In the genomic region with DNA sequence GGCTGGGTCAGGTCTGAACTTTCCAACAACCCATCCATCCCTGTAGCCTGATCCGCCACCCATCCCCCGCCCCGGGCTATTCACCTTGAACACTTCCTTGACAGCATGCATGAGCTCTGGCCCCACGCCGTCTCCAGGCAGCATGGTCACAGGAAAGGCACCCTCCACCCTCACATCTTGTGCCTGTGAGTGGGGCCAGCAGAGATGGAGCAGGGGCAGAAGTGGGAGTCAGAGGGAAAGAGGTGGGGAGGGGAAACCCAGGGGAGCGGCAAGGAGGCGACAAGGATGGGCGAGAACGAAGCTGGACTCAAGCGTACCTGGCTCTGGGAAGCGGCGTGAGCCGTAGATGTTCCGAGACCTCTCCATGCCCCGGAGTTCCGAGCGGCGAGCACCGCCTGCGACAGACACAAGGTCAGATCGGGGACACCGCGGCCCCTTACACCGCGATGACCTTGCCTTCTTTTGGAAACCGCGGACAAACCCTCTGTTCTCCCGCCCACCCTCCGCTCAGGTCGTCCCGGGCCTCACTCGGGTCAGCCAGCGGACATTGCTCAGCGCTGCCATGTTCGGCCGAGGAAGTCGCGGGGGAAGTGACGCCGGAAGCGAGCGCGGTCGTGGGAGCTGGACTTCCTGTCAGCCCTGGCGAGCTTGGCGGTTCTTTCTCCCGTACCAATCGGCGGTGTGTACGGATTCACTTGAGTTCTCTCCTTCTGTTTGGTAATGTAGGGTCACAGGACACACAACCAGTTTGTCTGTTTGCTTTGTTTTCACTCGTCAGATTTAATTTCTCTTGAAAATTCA, we compare ENCODE assay signal across 8 mouse cellular contexts. TPM values are rescaled to one million over a fixed set of nuclear protein-coding genes. Genes with fewer than 3 reads are reported as not detected.
DNase-seq lines count a peak whose midpoint lies in the region; ATAC-seq and TF ChIP-seq lines count a peak whose summit lies in the region.

A gene (minus strand): TSS at position 694 of the 801 bp plus-strand sequence.

- peak; percentile 92 for ATAC-seq in forebrain, embryonic 16.5 days
- peak; percentile 91 for ATAC-seq in liver, postnatal 0 days
- ATAC-seq in neural tube, embryonic 13.5 days (ENCODE audit: low read depth) = peak; percentile 85

- peaks cover 30% of the 10 kb centered on the region for H3K36me3 ChIP-seq in ES-E14 (ENCODE audit: control insufficient read depth, insufficient read depth, low read length, poor library complexity, severe bottlenecking)
- H3K36me3 ChIP-seq in forebrain, embryonic 16.5 days (ENCODE audit: control insufficient read depth, insufficient read depth) = peaks cover 17% of the 10 kb centered on the region
- peaks cover 25% of the 10 kb centered on the region for H3K36me3 ChIP-seq in liver, postnatal 0 days (replicated peaks; ENCODE audit: insufficient read depth, low read length)
- peaks cover 27% of the 10 kb centered on the region for H3K36me3 ChIP-seq in neural tube, embryonic 13.5 days

- no peaks in the 10 kb centered on the region for H3K9me3 ChIP-seq in ES-E14 (ENCODE audit: control insufficient read depth, insufficient read depth, low read depth, low read length)
- H3K9me3 ChIP-seq in forebrain, embryonic 16.5 days (ENCODE audit: control insufficient read depth, low read length) = no peaks in the 10 kb centered on the region
- no peaks in the 10 kb centered on the region for H3K9me3 ChIP-seq in liver, postnatal 0 days (ENCODE audit: low read length)
- no peaks in the 10 kb centered on the region for H3K9me3 ChIP-seq in neural tube, embryonic 13.5 days

- H3K4me2 ChIP-seq in forebrain, embryonic 16.5 days (ENCODE audit: low read length) = peak within 1 kb of the TSS; percentile 98
- peak within 1 kb of the TSS; percentile 85 for H3K4me2 ChIP-seq in liver, postnatal 0 days (ENCODE audit: low read depth, low read length)
- peak within 1 kb of the TSS; percentile 98 for H3K4me2 ChIP-seq in neural tube, embryonic 13.5 days

- under 1% methylated on average over 47 of the region's 51 CpGs for WGBS in forebrain, embryonic 16.5 days
- under 1% methylated on average over 47 of the region's 51 CpGs for WGBS in liver, postnatal 0 days (ENCODE audit: insufficient replicate concordance)
- under 1% methylated on average over 51 of the region's 51 CpGs for WGBS in neural tube, embryonic 13.5 days

- peak within 1 kb of the TSS; percentile 94 for H3K9ac ChIP-seq in ES-E14 (ENCODE audit: insufficient read depth, low read depth, low read length, poor library complexity, severe bottlenecking)
- peak within 1 kb of the TSS; percentile 75 for H3K9ac ChIP-seq in forebrain, embryonic 16.5 days (replicated peaks; ENCODE audit: low read depth, low read length)
- peak within 1 kb of the TSS; percentile 92 for H3K9ac ChIP-seq in liver, postnatal 0 days (replicated peaks)
- H3K9ac ChIP-seq in neural tube, embryonic 13.5 days = peak within 1 kb of the TSS; percentile 92

- in situ Hi-C loops in ES-E14 (cut with MboI; ENCODE audit: low sequenced_read_pairs in 2 of 2, unreplicated experiment in 2 of 2) = no loop called here

- peaks cover 3% of the 10 kb centered on the region in 2 experiments; a peak in 1 of 4 replicates for H3K4me1 ChIP-seq in ES-E14 (ENCODE audit: control insufficient read depth in 2 of 2, insufficient read depth in 2 of 2, low read length in 2 of 2, poor library complexity in 1 of 2)
- H3K4me1 ChIP-seq in forebrain, embryonic 16.5 days (replicated peaks; ENCODE audit: control insufficient read depth, insufficient read depth, low read length) = peaks cover 15% of the 10 kb centered on the region
- H3K4me1 ChIP-seq in liver, postnatal 0 days (ENCODE audit: insufficient read depth) = peaks cover 16% of the 10 kb centered on the region
- H3K4me1 ChIP-seq in neural tube, embryonic 13.5 days (replicated peaks) = peaks cover 21% of the 10 kb centered on the region

- peak within 1 kb of the TSS; percentile 61 for H3K27ac ChIP-seq in ES-E14 (ENCODE audit: insufficient read depth, low read depth, low read length, poor library complexity, severe bottlenecking)
- no peak within 1 kb of the TSS for H3K27ac ChIP-seq in forebrain, embryonic 16.5 days (ENCODE audit: low read length)
- H3K27ac ChIP-seq in liver, postnatal 0 days (ENCODE audit: low read depth) = peak within 1 kb of the TSS; percentile 77
- peak within 1 kb of the TSS; percentile 77 for H3K27ac ChIP-seq in neural tube, embryonic 13.5 days (replicated peaks)

- peak within 1 kb of the TSS; percentile 96 to 97 for H3K4me3 ChIP-seq in ES-E14 (ENCODE audit: insufficient read depth in 1 of 2, low read depth in 1 of 2, low read length in 2 of 2, poor library complexity in 1 of 2, severe bottlenecking in 1 of 2)
- H3K4me3 ChIP-seq in forebrain, embryonic 16.5 days (replicated peaks; ENCODE audit: low read length) = peak within 1 kb of the TSS; percentile 66
- H3K4me3 ChIP-seq in liver, postnatal 0 days (ENCODE audit: low read depth, low read length) = peak within 1 kb of the TSS; percentile 78
- peak within 1 kb of the TSS; percentile 93 for H3K4me3 ChIP-seq in neural tube, embryonic 13.5 days

- peak; percentile 69 for DNase-seq in ES-E14 (ENCODE audit: low read depth, low spot score)
- DNase-seq in cerebellum, adult 11-12 months = peak; percentile 85
- peak; percentile 79 for DNase-seq in heart, postnatal 25 days (ENCODE audit: low spot score)
- DNase-seq in layer of hippocampus, adult 11-12 months (ENCODE audit: low spot score) = peak; percentile 88
- peak; percentile 91 for DNase-seq in liver, postnatal 0 days
- peak; percentile 81 for DNase-seq in telencephalon, adult 2 months (ENCODE audit: low read depth, low spot score)

- H3K27me3 ChIP-seq in forebrain, embryonic 16.5 days (replicated peaks; ENCODE audit: control insufficient read depth, insufficient read depth, low read length) = no peaks in the 10 kb centered on the region
- no peaks in the 10 kb centered on the region for H3K27me3 ChIP-seq in liver, postnatal 0 days (ENCODE audit: insufficient read depth, low read length)
- H3K27me3 ChIP-seq in neural tube, embryonic 13.5 days = no peaks in the 10 kb centered on the region

- TF ChIP-seq CTCF in liver, postnatal 0 days (IDR thresholded peaks at IDR 0.05; ENCODE audit: low read depth) = no peak

- TF ChIP-seq EP300 in liver, postnatal 0 days (IDR thresholded peaks at IDR 0.05; ENCODE audit: low read depth) = peak; percentile 47; the same call in 1 of the 2 replicates

- intact Hi-C loops in heart, postnatal 25 days (cut with DNase I) = no loop called here

TF ChIP-seq in ES-E14, 5 proteins besides CTCF, POLR2A, EP300 and RAD21:
- TF ChIP-seq ZNF384 (IDR thresholded peaks at IDR 0.05; ENCODE audit: low read depth, low read length) (no peak), CHD2 (IDR thresholded peaks at IDR 0.05; ENCODE audit: low read depth, low read length) (no peak), HCFC1 (IDR thresholded peaks at IDR 0.05; ENCODE audit: borderline replicate concordance, insufficient read depth, low read length) (peak; percentile 74), MAFK (IDR thresholded peaks at IDR 0.05; ENCODE audit: insufficient read depth, low read depth, low read length) (no peak), ZC3H11A (IDR thresholded peaks at IDR 0.05; ENCODE audit: borderline replicate concordance, low read depth, low read length) (no peak)

RNA-seq across cellular contexts. Expression of the gene that starts here (rescaled TPM):
- 100 and 129 TPM in 2 replicates for total RNA-seq in ES-E14 (2012; rRNA removed)
- polyA plus RNA-seq in forebrain, embryonic 16.5 days (2015; fragmentation: Nextera tagmentation; extraction: Ambion mirVana) = 176 and 179 TPM in 2 replicates
- 100 to 1,000 TPM; 763 to 771 TPM for total RNA-seq in heart, postnatal 25 days (2021)
- polyA plus RNA-seq in liver, postnatal 0 days (2015; fragmentation: Nextera tagmentation; extraction: Ambion mirVana) = 114 and 116 TPM in 2 replicates
- polyA plus RNA-seq in neural tube, embryonic 13.5 days (2015; fragmentation: Nextera tagmentation; extraction: Ambion mirVana) = 156 and 161 TPM in 2 replicates
